Comparison of ENCODE assay signal across 8 mouse cellular contexts in the genomic region with DNA sequence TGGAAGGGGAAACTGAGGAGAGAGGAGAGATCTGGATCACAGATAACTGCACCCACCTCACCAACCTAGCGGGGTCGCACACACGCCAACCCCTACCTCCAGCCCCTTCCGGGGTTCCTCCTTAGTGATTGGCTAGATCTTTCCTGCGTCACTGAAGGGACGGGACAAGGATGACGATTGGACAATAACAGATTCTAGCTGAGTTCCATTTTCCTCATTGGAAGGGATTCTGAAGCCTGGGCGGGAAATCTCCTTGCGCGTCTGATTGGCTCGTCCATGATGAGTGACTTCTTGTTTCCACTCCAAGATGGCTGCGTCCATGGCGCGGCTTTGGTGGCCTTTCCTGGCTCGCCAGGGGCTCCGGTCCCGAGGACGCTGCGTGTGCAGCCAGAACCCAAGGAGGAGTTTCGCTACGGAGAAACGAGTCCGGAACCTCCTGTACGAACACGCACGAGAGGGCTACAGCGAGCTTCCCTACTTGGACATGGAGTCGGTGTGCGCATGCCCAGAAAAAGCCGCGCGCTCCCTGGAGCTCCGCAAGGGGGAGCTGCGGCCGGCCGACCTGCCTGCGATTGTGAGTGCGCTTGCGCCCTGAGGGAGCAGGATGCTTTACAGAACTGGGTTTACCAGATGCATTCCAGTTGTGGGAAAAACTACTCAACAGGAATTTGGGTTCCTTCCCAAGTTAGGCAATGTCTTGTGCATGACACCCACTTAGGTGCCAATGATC. TPM values are rescaled to one million over a fixed set of nuclear protein-coding genes. Genes with fewer than 3 reads are reported as not detected.
A peak's percentile ranks its signal among the peaks of the same experiment; 100 is the strongest.
DNase-seq lines count a peak whose midpoint lies in the region; ATAC-seq lines count a peak whose summit lies in the region.

TSS of gene Mrps12 (minus strand) at position 112 of the 730 bp plus-strand sequence.
TSS of gene Sars2 (plus strand) at position 284 of the 730 bp plus-strand sequence.

- H3K4me2 ChIP-seq in kidney, embryonic 15.5 days = peak within 1 kb of the TSS; percentile 85

- peak; percentile 95 for ATAC-seq in erythroblast, adult 5-6 weeks (replicated peaks; ENCODE audit: low FRiP score, poor library complexity, severe bottlenecking)
- peak; percentile 99 for ATAC-seq in kidney, embryonic 15.5 days (replicated peaks; ENCODE audit: low FRiP score)
- ATAC-seq in monocyte, adult 5-6 weeks (replicated peaks; ENCODE audit: insufficient number of reproducible peaks, low FRiP score, low TSS enrichment, poor library complexity, severe bottlenecking) = peak; percentile 92

- peak within 1 kb of the TSS; percentile 88 for H3K9ac ChIP-seq in kidney, embryonic 15.5 days

- peaks cover 15% of the 10 kb centered on the region; the same call in 1 of the 2 replicates for H3K4me1 ChIP-seq in heart, embryonic 10.5 days
- peaks cover 14% of the 10 kb centered on the region for H3K4me1 ChIP-seq in kidney, embryonic 15.5 days

- peaks cover 64% of the 10 kb centered on the region for H3K36me3 ChIP-seq in heart, embryonic 10.5 days
- H3K36me3 ChIP-seq in kidney, embryonic 15.5 days = peaks cover 60% of the 10 kb centered on the region

- H3K4me3 ChIP-seq in heart, embryonic 10.5 days = peak within 1 kb of the TSS; percentile 80
- peak within 1 kb of the TSS; percentile 88 for H3K4me3 ChIP-seq in kidney, embryonic 15.5 days (replicated peaks)

- H3K9me3 ChIP-seq in heart, embryonic 10.5 days = no peaks in the 10 kb centered on the region
- H3K9me3 ChIP-seq in kidney, embryonic 15.5 days (replicated peaks) = no peaks in the 10 kb centered on the region

- peak; percentile 94 to 96 for DNase-seq in B cell, adult 2 months
- DNase-seq in brain, adult 2 months (ENCODE audit: low read depth, low spot score) = peak; percentile 99
- DNase-seq in heart, embryonic 10.5 days (ENCODE audit: low spot score) = peak; percentile 99
- peak; percentile 93 for DNase-seq in liver
- DNase-seq in spleen, postnatal 4 days (ENCODE audit: low spot score in 2 of 2) = peak; percentile 92 to 98

- H3K27ac ChIP-seq in heart, embryonic 10.5 days = peak within 1 kb of the TSS; percentile 96
- peak within 1 kb of the TSS; percentile 95 for H3K27ac ChIP-seq in kidney, embryonic 15.5 days

- WGBS in heart, embryonic 10.5 days = under 1% methylated on average over 39 of the region's 39 CpGs
- under 1% methylated on average over 39 of the region's 39 CpGs for WGBS in kidney, embryonic 15.5 days

- H3K27me3 ChIP-seq in heart, embryonic 10.5 days (ENCODE audit: insufficient read depth, poor library complexity, severe bottlenecking) = no peaks in the 10 kb centered on the region
- no peaks in the 10 kb centered on the region for H3K27me3 ChIP-seq in kidney, embryonic 15.5 days

RNA-seq across cellular contexts. Expression of gene Mrps12, which starts in this region (rescaled TPM):
- total RNA-seq in erythroblast, adult 5-6 weeks (2015; ENCODE audit: low replicate concordance) = 31.1 and 44.8 TPM in 2 replicates
- 6.1 and 8.1 TPM in 2 replicates for total RNA-seq in erythroblast, adult 5-6 weeks (2017; ENCODE audit: low replicate concordance)
- polyA plus RNA-seq in heart, embryonic 10.5 days (2016; fragmentation: Nextera tagmentation; extraction: Ambion mirVana) = 132 and 168 TPM in 2 replicates
- 144 and 152 TPM in 2 replicates for polyA plus RNA-seq in kidney, embryonic 15.5 days (2015; fragmentation: Nextera tagmentation; extraction: Ambion mirVana)
- total RNA-seq in monocyte, adult 5-6 weeks (2017) = 31.4 to 44.6 TPM (median 33.7 TPM) in 3 replicates

RNA-seq across cellular contexts. Expression of gene Sars2, which starts in this region (rescaled TPM):
- total RNA-seq in erythroblast, adult 5-6 weeks (2015; ENCODE audit: low replicate concordance) = 0.84 TPM in 1 of 2 replicates, not detected in the other
- total RNA-seq in erythroblast, adult 5-6 weeks (2017; ENCODE audit: low replicate concordance) = 1.8 and 4.3 TPM in 2 replicates
- polyA plus RNA-seq in heart, embryonic 10.5 days (2016; fragmentation: Nextera tagmentation; extraction: Ambion mirVana) = 30.7 and 32.2 TPM in 2 replicates
- polyA plus RNA-seq in kidney, embryonic 15.5 days (2015; fragmentation: Nextera tagmentation; extraction: Ambion mirVana) = 30.0 and 30.8 TPM in 2 replicates
- total RNA-seq in monocyte, adult 5-6 weeks (2017) = 2.7 to 8.8 TPM (median 3.8 TPM) in 3 replicates

Comparison
In these comparisons a context has a peak if more than half of its experiments do, and no peak if none do; other contexts are left out.
1. Peak in every context shown above with its lines: DNase-seq, ATAC-seq, H3K4me3 ChIP-seq and H3K27ac ChIP-seq.